Mouse (Mus musculus): ENCODE data around the gene B3gntl1. TPM values are rescaled to one million over a fixed set of nuclear protein-coding genes. Genes with fewer than 3 reads are reported as not detected.

B3gntl1 gene
- total RNA-seq, 2 experiments from 2014 or later = 7.6 to 8.6 TPM

Other genes with a start within 250 kb of the B3gntl1 start
- gene Fn3k, start 238.2 kb downstream of the B3gntl1 start, total RNA-seq (2021) = 10 to 100 TPM; 12.2 to 16.4 TPM
- 10 to 100 TPM; 60.4 to 65.8 TPM for gene Tbcd, start 221.2 kb downstream of the B3gntl1 start, total RNA-seq (2021)
- gene Zfp750, start 153.8 kb downstream of the B3gntl1 start, total RNA-seq (2021) = not detected
- 10 to 100 TPM; 13.1 to 14.3 TPM for gene Metrnl, start 28.4 kb upstream of the B3gntl1 start, total RNA-seq (2021)
- not detected for gene Ptchd3, start 157.1 kb upstream of the B3gntl1 start, total RNA-seq (2021)